Mouse (Mus musculus): ENCODE measurements around the gene Rabgap1. TPM values are rescaled to one million over a fixed set of nuclear protein-coding genes. Genes with fewer than 3 reads are reported as not detected.
"Not testable (repeated sequence)": the region's sequence is repeated elsewhere in the genome, so short reads cannot be mapped to it uniquely, and the experiment has no call there.

Gene Rabgap1
- polyA plus RNA-seq, 1 experiment from 2014 or later: 38.0 TPM

- Histone ChIP-seq H3K4me1 (no peaks in the 10 kb centered on the region), H3K4me3 (replicated peaks) (no peak overlapping the region), H3K27ac (no peak overlapping the region), H3K36me3 (0 out of 2 replicates have a peak, but pooled peaks cover 3% of the 10 kb centered on the region), H3K4me2 (no peak overlapping the region), H3K9me3 (no peaks in the 10 kb centered on the region), H3K27me3 (replicated peaks) (no peaks in the 10 kb centered on the region), H3K9ac (no peak overlapping the region)
- ATAC-seq (ENCODE audit: insufficient read depth, low FRiP score, low read depth): no peak
- 89% methylated on average over 4 of the region's 4 CpGs for WGBS
Observed at GRCm38 (mm10) chr2:37466266-37466665, 23.2 kb downstream of the Rabgap1 start.

GRCm38 (mm10) chr2:37479559-37479958 lies 36.5 kb downstream of the Rabgap1 start:
- H3K4me3 ChIP-seq (replicated peaks): no peak overlapping the region
- ATAC-seq (ENCODE audit: insufficient read depth, low FRiP score, low read depth): no peak
- H3K27ac ChIP-seq: no peak overlapping the region
- H3K4me2 ChIP-seq: no peak overlapping the region
- no peaks in the 10 kb centered on the region for H3K9me3 ChIP-seq
- H3K27me3 ChIP-seq (replicated peaks): no peaks in the 10 kb centered on the region
- peaks cover 25% of the 10 kb centered on the region for H3K36me3 ChIP-seq
- no peaks in the 10 kb centered on the region for H3K4me1 ChIP-seq
- H3K9ac ChIP-seq: no peak overlapping the region

GRCm38 (mm10) chr2:37480039-37480438 lies 37.0 kb downstream of the Rabgap1 start:
- no peak for ATAC-seq (ENCODE audit: insufficient read depth, low FRiP score, low read depth)
- WGBS: 90% methylated on average over 2 of the region's 2 CpGs
- peaks cover 25% of the 10 kb centered on the region for H3K36me3 ChIP-seq

DNA sequence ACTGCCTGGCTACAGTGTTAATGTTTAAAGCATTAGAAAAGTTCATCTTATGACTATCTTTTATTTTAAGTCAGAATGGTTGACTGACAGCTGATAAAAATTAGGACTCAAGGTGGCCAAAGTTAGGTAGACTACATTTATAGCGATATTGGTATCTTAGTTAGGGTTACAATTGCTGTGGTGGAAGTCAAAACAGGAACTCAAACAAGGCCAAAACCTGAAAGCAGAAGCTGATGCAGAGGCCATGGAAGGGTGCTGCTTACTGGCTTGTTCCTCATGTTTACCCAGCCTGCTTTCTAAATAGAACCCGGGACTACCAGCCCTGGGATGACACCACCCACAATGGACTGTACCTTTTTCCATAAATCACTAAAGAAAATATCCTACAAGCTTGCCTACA lies 41.1 kb downstream of the Rabgap1 start:
- Histone ChIP-seq H3K36me3 (peaks cover 13% of the 10 kb centered on the region; the same call in 1 of the 2 replicates), H3K27ac (no peak overlapping the region), H3K4me2 (no peak overlapping the region), H3K4me3 (replicated peaks) (no peak overlapping the region), H3K4me1 (no peaks in the 10 kb centered on the region), H3K9ac (no peak overlapping the region), H3K27me3 (replicated peaks) (no peaks in the 10 kb centered on the region), H3K9me3 (no peaks in the 10 kb centered on the region)
- 77% methylated on average over 2 of the region's 2 CpGs for WGBS
- no peak for ATAC-seq (ENCODE audit: insufficient read depth, low FRiP score, low read depth)

More at GRCm38 (mm10) chr2:37480039-37480438, 37.0 kb downstream of the Rabgap1 start:
- H3K4me1 ChIP-seq: no peaks in the 10 kb centered on the region
- no peak overlapping the region for H3K4me2 ChIP-seq
- no peak overlapping the region for H3K9ac ChIP-seq
- H3K27ac ChIP-seq: no peak overlapping the region
- H3K9me3 ChIP-seq: no peaks in the 10 kb centered on the region
- no peak overlapping the region for H3K4me3 ChIP-seq (replicated peaks)
- H3K27me3 ChIP-seq (replicated peaks): no peaks in the 10 kb centered on the region

GRCm38 (mm10) chr2:37485370-37485769 lies 42.3 kb downstream of the Rabgap1 start:
- no peak overlapping the region for H3K9ac ChIP-seq
- H3K4me1 ChIP-seq: no peaks in the 10 kb centered on the region
- no peaks in the 10 kb centered on the region for H3K27me3 ChIP-seq (replicated peaks)
- H3K27ac ChIP-seq: no peak overlapping the region
- peaks cover 14% of the 10 kb centered on the region; the same call in 1 of the 2 replicates for H3K36me3 ChIP-seq
- H3K4me2 ChIP-seq: no peak overlapping the region
- ATAC-seq (ENCODE audit: insufficient read depth, low FRiP score, low read depth): no peak
- 74% methylated on average over 1 of the region's 1 CpGs for WGBS
- H3K4me3 ChIP-seq (replicated peaks): no peak overlapping the region
- H3K9me3 ChIP-seq: no peaks in the 10 kb centered on the region

GRCm38 (mm10) chr2:37486408-37486807 lies 43.3 kb downstream of the Rabgap1 start:
- Histone ChIP-seq H3K4me3 (replicated peaks) (no peak overlapping the region), H3K9me3 (no peaks in the 10 kb centered on the region), H3K4me2 (no peak overlapping the region), H3K27ac (no peak overlapping the region), H3K4me1 (no peaks in the 10 kb centered on the region), H3K9ac (no peak overlapping the region), H3K36me3 (peaks cover 14% of the 10 kb centered on the region; the same call in 1 of the 2 replicates), H3K27me3 (replicated peaks) (no peaks in the 10 kb centered on the region)
- no peak for ATAC-seq (ENCODE audit: insufficient read depth, low FRiP score, low read depth)

DNA sequence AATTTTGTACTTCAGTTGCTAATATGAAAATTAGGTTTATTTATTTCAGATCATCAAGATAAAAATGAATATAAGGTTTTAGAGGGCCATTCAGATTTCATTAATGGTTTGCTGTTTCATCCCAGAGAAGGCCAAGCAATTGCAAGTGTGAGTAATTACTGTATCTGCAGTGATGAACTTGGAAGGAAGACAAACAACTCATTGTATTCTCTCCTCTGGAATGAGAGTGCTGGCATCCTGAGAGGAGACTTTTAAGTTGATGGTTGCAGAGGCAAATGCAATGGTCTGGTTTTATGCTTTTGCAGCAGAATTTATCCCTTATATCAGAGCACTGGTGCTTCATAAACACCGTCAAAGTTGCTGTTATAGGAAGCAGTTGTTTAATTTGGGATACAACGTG lies 45.9 kb downstream of the Rabgap1 start:
- no peak overlapping the region for H3K4me2 ChIP-seq
- no peaks in the 10 kb centered on the region for H3K4me1 ChIP-seq
- no peaks in the 10 kb centered on the region for H3K9me3 ChIP-seq
- H3K27ac ChIP-seq: no peak overlapping the region
- no peak overlapping the region for H3K4me3 ChIP-seq (replicated peaks)
- peaks cover 21% of the 10 kb centered on the region for H3K36me3 ChIP-seq
- H3K27me3 ChIP-seq (replicated peaks): no peaks in the 10 kb centered on the region
- ATAC-seq (ENCODE audit: insufficient read depth, low FRiP score, low read depth): no peak
- WGBS: 86% methylated on average over 2 of the region's 2 CpGs
- no peak overlapping the region for H3K9ac ChIP-seq

DNA sequence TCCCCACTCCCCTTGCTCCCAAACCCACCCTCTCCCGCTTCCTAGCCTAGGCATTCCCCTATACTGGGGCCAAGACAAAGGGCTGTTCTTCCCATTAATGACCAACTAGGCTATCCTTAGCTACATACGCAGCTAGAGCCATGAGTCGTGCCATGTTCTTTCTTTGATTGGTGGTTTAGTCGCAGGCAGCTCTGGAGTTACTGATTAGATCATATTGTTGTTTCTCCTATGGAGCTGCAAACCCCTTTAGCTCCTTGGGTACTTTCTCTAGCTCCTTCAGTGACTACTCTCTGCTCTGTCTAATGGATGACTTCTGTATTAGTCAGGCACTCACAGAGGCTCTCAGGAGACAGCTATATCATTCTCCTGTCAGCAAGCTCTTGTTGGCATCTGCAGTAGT lies 54.2 kb downstream of the Rabgap1 start:
- peaks cover 22% of the 10 kb centered on the region; the same call in 1 of the 2 replicates for H3K36me3 ChIP-seq
- WGBS: 90% methylated on average over 4 of the region's 4 CpGs
- H3K27me3 ChIP-seq (replicated peaks): no peaks in the 10 kb centered on the region

DNA sequence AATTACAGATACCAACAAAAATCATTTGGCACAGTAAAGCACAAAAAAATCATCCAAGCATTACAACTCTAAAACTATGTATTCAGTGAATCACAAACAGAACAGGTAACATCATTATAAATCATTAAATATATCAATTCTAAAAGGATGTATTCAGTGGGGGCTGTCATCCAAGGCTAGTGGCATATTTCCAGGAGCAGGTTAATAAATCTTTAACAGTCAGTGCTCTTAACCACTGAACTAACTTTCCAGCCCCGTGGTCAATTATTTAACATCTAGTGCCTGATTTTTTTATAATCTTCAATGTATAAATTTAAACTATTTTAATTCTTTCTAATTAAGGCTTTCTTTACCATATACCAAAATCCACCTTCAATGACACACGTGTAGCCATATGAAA lies 62.8 kb downstream of the Rabgap1 start:
- H3K4me2 ChIP-seq; H3K4me3 ChIP-seq (replicated peaks); H3K9ac ChIP-seq; H3K4me1 ChIP-seq; H3K36me3 ChIP-seq; H3K9me3 ChIP-seq; H3K27me3 ChIP-seq (replicated peaks); ATAC-seq (ENCODE audit: insufficient read depth, low FRiP score, low read depth); H3K27ac ChIP-seq: not testable (repeated sequence)
- 84% methylated on average over 2 of the region's 2 CpGs for WGBS

More for the DNA sequence above, 54.2 kb downstream of the Rabgap1 start:
- H3K27ac ChIP-seq: no peak overlapping the region
- no peak for ATAC-seq (ENCODE audit: insufficient read depth, low FRiP score, low read depth)
- no peaks in the 10 kb centered on the region for H3K4me1 ChIP-seq
- H3K9me3 ChIP-seq: no peaks in the 10 kb centered on the region
- H3K4me2 ChIP-seq: no peak overlapping the region
- H3K9ac ChIP-seq: no peak overlapping the region
- no peak overlapping the region for H3K4me3 ChIP-seq (replicated peaks)

DNA sequence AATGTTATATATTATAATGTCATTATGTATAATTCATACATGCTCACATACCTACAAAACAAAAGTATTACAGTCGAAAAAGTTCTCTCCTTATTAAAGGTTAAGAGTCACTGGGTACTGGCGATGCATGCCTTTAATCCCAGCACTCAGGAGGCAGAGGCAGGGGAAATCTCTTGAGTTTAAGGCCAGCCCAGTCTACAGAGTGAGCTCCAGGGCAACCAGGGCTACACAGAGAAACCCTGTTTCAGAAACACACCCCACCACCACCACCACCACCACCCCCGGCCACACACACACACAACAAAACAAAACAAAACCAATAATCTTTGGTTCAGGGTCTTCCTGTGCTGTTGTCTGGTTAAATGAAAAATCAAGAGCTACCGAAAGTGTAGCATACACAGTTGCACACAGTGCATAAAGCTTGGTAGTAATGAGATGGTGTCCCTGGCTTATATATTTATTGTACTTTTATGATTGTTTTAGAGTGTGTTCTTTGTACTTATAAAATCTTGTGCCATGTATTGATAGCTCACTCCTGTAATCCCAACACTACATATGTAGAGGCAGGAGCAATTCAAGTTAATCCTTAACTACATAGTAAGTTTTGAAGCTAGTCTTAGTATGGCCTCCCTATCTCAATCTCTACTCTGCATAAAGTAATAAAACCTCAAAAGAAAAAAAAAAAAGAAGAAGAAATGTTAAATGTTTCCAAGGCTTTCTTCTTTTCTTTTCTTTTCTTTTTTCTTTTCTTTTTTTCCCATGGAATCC lies 68.2 kb downstream of the Rabgap1 start:
- H3K27me3 ChIP-seq (replicated peaks): no peaks in the 10 kb centered on the region
- no peak overlapping the region for H3K27ac ChIP-seq
- H3K4me1 ChIP-seq: no peaks in the 10 kb centered on the region
- no peak overlapping the region for H3K4me2 ChIP-seq
- no peak overlapping the region for H3K4me3 ChIP-seq (replicated peaks)
- ATAC-seq (ENCODE audit: insufficient read depth, low FRiP score, low read depth): no peak
- peaks cover 3% of the 10 kb centered on the region; the same call in 1 of the 2 replicates for H3K36me3 ChIP-seq
- WGBS: 86% methylated on average over 4 of the region's 4 CpGs
- H3K9me3 ChIP-seq: no peaks in the 10 kb centered on the region
- H3K9ac ChIP-seq: no peak overlapping the region

DNA sequence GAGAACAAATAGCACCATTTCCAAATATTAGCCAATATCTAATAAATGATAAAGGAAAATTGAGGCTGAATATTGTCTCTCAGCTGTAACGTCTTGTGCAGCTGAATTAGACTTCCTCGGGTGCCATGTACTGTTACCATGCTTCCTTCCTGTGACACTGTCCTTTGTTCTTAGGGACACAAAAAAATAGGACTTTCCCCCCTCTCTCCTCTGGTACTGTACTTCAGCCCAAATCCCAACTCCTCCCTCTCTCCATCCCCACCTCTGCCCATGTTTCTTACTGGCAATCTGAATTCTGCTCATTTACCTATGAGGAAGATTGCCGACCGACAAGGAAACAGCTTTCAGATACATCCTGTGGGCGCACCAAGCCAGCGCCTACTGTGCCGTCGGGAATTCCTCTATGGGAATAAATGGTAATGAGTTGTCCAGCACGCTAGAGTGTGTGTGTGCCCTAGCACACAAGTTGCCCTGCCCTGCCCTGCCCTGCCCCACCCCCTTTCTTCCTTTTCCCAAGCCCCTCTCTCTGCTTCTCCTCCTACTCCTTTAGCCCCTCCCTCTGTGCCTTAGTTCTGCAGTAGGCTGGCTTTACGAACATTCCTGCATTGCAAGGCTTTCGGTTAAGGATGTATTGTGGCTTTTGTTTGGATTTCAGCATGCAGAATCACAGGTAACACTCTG lies 73.1 kb downstream of the Rabgap1 start, which contains the start of gene Gpr21:
Gene Gpr21 (plus strand): TSS at position 303 of the 681 bp plus-strand sequence.
- Histone ChIP-seq H3K4me3 (replicated peaks) (no peak within 1 kb of the TSS), H3K27me3 (replicated peaks) (no peaks in the 10 kb centered on the region), H3K4me1 (peaks cover 5% of the 10 kb centered on the region; the same call in 1 of the 2 replicates), H3K27ac (no peak within 1 kb of the TSS), H3K36me3 (peaks cover 3% of the 10 kb centered on the region; the same call in 1 of the 2 replicates), H3K9me3 (no peaks in the 10 kb centered on the region), H3K4me2 (no peak within 1 kb of the TSS; the same call in 1 of the 2 replicates), H3K9ac (no peak within 1 kb of the TSS)
- WGBS: 38% methylated on average over 11 of the region's 11 CpGs
- ATAC-seq (ENCODE audit: insufficient read depth, low FRiP score, low read depth): no peak

- H3K4me2 ChIP-seq: no peak overlapping the region
- H3K27me3 ChIP-seq (replicated peaks): no peaks in the 10 kb centered on the region
- H3K27ac ChIP-seq: no peak overlapping the region
- H3K9me3 ChIP-seq: no peaks in the 10 kb centered on the region
- no peak overlapping the region for H3K4me3 ChIP-seq (replicated peaks)
- 45% methylated on average over 4 of the region's 4 CpGs for WGBS
- no peak for ATAC-seq (ENCODE audit: insufficient read depth, low FRiP score, low read depth)
- H3K9ac ChIP-seq: no peak overlapping the region
- peaks cover 5% of the 10 kb centered on the region; the same call in 1 of the 2 replicates for H3K4me1 ChIP-seq
- H3K36me3 ChIP-seq: peaks cover 3% of the 10 kb centered on the region; the same call in 1 of the 2 replicates
Observed at GRCm38 (mm10) chr2:37516922-37517462, 73.9 kb downstream of the Rabgap1 start.
